Mouse (Mus musculus) erythroblast, embryonic 14.5 days (primary cell): Measurements from ENCODE around the gene Mamdc2. TPM values are rescaled to one million over a fixed set of nuclear protein-coding genes. Genes with fewer than 3 reads are reported as not detected.

Experiments used
- H3K27me3 ChIP-seq: 2 replicates; pipeline ENCODE4 v1.6.1; 2012; ENCODE audit warnings: inconsistent platforms; ENCODE audit not compliant: control insufficient read depth
- H3K36me3 ChIP-seq: 2 replicates; pipeline ENCODE4 v1.6.1; 2012; ENCODE audit warnings: mild to moderate bottlenecking, inconsistent platforms; ENCODE audit not compliant: control insufficient read depth
- H3K4me1 ChIP-seq: 2 replicates; pipeline ENCODE4 v1.6.1; 2012; ENCODE audit warnings: inconsistent platforms; ENCODE audit not compliant: control insufficient read depth
- H3K4me3 ChIP-seq: replicated peaks from 2 replicates; pipeline ENCODE3; 2012; ENCODE audit warnings: moderate library complexity, mild to moderate bottlenecking, inconsistent platforms
- H3K9me3 ChIP-seq: 2 replicates; pipeline ENCODE4 v1.6.1; 2012; ENCODE audit warnings: low read length, inconsistent platforms, mixed read lengths; ENCODE audit not compliant: control insufficient read depth
- GATA1 ChIP-seq: IDR thresholded peaks from 2 replicates; pipeline ENCODE4 v1.6.1; 2012; ENCODE audit warnings: low read length, inconsistent platforms, mixed read lengths
- TAL1 ChIP-seq: IDR thresholded peaks from 3 replicates; pipeline ENCODE4 v1.6.1; 2012; ENCODE audit warnings: low read length, inconsistent platforms, mixed read lengths
- polyA plus RNA-seq: library from polyadenylated mRNA; stranded (reverse); fragments of >175 nt; gene quantifications from 2 replicates; pipeline ENCODE4 v1.2.3, GENCODE M21; 2012

The Mamdc2 gene
- polyA plus RNA-seq, 1 experiment = not detected

DNA sequence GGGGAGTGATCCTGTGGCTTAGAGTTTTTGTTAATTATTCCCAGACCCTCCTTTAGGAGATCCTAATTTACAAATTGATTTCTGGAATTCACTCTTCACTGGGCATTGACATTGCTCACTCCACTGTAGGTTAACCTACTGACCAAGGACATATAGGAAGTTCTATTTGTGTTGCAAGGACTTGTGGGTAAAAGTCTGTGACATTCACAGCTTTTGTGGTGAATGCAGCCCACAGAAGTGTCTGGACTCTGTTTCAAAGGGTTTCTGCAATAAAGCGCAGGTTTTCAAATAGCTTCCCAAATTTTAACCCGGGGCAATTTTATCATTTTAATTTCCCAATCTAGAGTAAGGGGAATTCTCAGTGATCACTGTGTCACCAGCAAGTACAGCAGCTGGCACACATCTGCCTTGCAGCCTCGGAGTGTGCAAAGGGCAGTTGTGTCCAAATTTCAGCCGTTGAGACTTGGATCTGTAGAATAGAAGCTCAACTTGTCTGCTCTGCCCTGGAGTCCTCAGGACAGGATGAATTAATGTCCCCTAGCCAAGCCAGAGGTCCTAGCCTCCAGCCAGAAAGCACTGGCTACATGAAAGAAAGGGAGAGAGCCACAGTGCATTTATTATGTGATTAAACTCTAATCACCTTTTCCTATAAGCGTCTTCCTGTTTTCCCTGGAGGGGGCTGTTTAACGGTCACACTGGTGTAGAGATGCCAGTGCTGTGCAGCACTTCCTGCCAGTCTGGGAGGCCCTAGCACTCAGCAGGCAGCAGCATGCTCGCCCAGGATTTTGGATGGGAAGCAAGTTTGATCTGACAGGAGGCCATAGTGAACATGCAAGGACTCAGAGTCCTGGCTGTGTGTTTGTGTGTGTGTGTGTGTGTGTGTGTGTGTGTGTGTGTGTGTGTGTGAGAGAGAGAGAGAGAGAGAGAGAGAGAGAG lies 3.1 kb downstream of the Mamdc2 start:
- Histone ChIP-seq H3K4me3 (no peak overlapping the region), H3K36me3 (no peaks in the 10 kb centered on the region), H3K9me3 (no peaks in the 10 kb centered on the region), H3K27me3 (peaks cover 10% of the 10 kb centered on the region), H3K4me1 (no peaks in the 10 kb centered on the region; the same call in 1 of the 2 replicates)
- TF ChIP-seq GATA1 = no peak
- no peak for TF ChIP-seq TAL1

DNA sequence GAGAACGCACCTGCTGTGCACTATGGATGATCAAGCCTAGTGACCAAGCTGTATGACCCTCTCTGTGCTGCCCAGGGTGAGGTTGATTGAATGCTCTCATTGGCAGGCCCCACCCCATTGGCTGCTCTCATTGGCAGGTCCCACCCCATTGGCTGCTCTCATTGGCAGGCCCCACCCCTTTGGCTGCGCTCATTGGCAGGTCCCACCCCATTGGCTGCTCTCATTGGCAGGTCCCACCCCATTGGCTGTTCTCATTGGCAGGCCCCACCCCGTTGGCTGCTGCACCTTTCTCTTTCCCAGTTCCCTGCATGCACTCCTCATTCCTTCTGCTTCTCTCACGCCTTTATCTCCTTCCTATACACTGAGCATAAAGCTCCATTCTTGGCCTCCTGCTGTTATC lies 12.5 kb downstream of the Mamdc2 start:
- Histone ChIP-seq H3K4me1 (no peaks in the 10 kb centered on the region), H3K9me3 (no peaks in the 10 kb centered on the region), H3K4me3 (no peak overlapping the region), H3K36me3 (no peaks in the 10 kb centered on the region), H3K27me3 (no peaks in the 10 kb centered on the region)
- no peak for TF ChIP-seq GATA1
- no peak for TF ChIP-seq TAL1

DNA sequence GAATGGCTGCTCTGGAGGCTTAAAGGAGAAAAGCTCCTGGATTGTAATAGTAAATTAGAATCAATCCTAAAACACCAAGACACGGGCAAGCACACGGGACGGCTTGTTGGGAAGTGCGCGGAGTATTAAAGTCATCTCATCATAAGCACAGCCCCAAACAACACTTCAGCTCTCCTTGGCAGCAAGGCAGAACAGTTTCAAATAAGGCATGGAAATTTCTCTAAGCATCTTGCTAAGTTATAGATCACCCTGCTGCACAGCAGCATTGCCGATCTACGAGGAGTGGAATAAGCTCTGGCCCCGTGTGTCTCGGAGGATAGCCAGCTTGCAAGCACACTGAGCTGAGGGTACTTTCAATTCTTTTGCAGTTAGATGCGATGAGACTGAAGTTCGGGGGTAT lies 13.8 kb downstream of the Mamdc2 start:
- Histone ChIP-seq H3K9me3 (no peaks in the 10 kb centered on the region), H3K4me3 (no peak overlapping the region), H3K27me3 (no peaks in the 10 kb centered on the region), H3K4me1 (no peaks in the 10 kb centered on the region), H3K36me3 (no peaks in the 10 kb centered on the region)
- TF ChIP-seq GATA1 (no peak), TAL1 (no peak)

DNA sequence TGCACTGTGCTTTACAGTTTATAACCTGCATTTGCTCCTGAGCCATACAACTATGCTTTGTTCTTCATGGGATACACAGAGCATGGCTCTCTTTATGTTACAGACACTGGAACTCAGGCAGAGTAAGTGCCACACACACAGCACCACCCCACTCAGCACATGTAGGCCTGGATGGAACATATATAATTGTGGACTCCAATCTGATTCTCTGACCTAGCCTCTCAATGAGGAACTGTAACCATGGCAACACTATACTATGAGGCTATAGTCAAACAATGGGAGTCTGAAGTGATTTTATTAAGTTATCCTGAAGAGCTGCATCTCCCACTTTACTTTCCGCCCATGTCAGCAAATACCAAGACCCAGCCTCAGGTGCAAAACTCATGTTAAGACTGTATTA lies 30.6 kb downstream of the Mamdc2 start:
- Histone ChIP-seq H3K27me3 (no peaks in the 10 kb centered on the region), H3K9me3 (no peaks in the 10 kb centered on the region), H3K4me1 (no peaks in the 10 kb centered on the region), H3K4me3 (no peak overlapping the region), H3K36me3 (no peaks in the 10 kb centered on the region)
- TF ChIP-seq TAL1 = no peak
- no peak for TF ChIP-seq GATA1

DNA sequence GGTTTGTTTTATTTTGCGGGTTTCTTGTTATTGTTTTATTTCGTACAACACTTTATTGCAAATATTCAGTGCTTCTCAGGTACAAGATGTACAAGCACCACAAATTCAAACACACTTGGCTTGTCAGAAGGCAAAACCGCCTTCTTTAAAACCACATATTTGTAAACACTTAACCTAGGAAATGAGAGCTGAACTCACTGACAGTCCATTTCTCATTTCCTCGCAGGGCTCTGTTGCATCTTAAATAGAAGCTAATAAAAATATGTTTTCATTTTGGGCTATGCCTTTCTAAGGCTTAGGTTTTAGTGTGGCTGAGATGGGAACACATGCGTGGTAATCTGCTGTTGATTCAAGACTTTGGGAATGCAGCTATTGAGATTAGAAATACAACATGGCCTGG lies 37.4 kb downstream of the Mamdc2 start:
- Histone ChIP-seq H3K27me3 (no peaks in the 10 kb centered on the region), H3K4me1 (no peaks in the 10 kb centered on the region), H3K9me3 (no peaks in the 10 kb centered on the region), H3K4me3 (no peak overlapping the region), H3K36me3 (no peaks in the 10 kb centered on the region)
- TF ChIP-seq TAL1 = no peak
- TF ChIP-seq GATA1 = no peak

DNA sequence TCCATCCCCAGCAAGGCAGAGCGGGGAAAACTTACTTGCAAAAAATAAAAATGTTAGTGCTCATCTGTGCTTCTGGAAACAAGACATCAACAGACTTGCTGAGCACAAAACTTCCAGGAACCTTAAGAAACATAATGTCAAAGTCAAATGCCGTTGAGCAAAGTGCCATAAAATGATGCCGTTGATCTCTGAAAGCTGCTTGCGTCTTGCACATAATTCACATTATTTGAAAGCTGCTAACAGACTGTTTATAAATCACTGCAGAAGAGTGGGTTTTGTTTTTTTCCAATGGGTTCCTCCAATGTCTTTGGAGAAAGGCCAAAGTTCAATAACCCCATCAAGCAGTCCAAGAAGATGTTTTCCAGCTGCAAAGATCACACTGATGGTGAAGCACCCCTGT lies 37.9 kb downstream of the Mamdc2 start:
- TF ChIP-seq GATA1 = no peak
- TF ChIP-seq TAL1 = no peak
- Histone ChIP-seq H3K4me3 (no peak overlapping the region), H3K4me1 (no peaks in the 10 kb centered on the region), H3K9me3 (no peaks in the 10 kb centered on the region), H3K27me3 (no peaks in the 10 kb centered on the region), H3K36me3 (no peaks in the 10 kb centered on the region)

DNA sequence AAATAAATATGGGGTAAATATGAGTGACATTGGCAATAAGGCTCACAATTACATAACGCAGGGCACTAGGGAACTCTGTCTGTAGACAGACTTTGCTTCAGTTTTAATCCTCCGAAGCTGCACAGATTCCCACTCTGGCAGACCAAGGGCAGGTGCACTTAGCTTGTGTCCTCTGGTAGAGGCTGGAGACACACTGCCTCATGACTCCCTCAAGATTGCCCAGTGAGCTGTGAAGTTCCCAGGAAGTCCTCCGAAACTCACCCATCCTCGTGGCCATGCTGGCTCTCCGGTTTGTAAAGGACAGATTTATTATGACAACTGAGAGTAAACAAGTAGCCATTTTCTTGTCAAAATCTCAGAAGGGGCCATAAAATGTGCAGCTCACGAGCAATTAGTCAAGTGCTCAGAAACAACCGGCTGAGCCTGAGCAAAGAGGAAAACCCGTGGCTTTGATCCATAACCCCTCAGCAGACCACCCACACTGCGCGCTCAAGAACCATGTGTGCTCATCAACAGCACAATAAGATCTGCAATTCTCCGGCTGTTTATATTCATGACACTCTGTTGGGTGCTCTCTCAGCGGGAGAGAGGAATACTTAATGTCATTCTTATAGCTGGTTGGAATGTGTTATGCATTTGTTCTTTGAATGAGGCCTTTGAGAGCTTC lies 46.6 kb downstream of the Mamdc2 start:
- Histone ChIP-seq H3K4me1 (no peaks in the 10 kb centered on the region), H3K4me3 (no peak overlapping the region), H3K9me3 (no peaks in the 10 kb centered on the region), H3K27me3 (no peaks in the 10 kb centered on the region), H3K36me3 (no peaks in the 10 kb centered on the region)
- TF ChIP-seq GATA1 = no peak
- TF ChIP-seq TAL1 = no peak

DNA sequence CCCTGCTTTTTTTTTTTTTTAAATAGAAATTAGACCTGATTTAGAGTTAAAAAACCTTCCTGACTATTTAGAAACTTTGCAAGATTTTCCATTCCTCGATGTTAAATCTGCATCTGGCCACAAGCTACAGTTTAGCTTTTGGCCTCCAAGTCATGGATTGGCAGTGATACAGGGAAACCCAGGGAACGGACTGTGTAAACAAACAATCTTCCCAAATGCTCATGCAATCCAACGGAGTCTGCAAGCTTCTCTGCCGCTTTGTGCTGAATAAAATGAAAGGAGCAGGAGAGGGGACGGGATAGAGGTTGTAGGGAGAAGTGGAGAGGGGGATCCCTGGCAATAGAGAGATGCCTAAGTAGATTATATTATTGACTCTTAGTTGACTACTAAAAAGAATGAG lies 47.8 kb downstream of the Mamdc2 start:
- TF ChIP-seq GATA1 (no peak), TAL1 (no peak)
- H3K27me3 ChIP-seq = no peaks in the 10 kb centered on the region

DNA sequence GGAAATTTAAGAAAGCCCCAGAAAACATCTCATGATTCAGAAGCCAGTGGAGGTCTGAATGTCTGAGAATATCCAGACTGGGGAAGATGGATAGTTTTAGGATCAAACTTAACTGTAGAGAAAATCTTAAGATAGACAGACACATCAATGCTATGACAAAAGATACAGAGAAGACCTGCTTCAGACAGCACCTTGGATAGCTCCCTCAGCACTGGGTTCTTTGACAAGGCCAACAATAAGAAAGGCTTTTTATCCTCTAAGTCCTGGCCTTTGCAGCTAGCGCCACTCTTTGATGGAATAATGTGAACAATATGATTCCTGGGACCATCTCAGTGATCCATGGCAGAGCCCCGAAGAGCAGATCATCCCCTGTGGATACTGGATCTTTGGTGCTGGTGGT lies 52.3 kb downstream of the Mamdc2 start:
- Histone ChIP-seq H3K9me3 (no peaks in the 10 kb centered on the region), H3K27me3 (no peaks in the 10 kb centered on the region), H3K4me3 (no peak overlapping the region), H3K4me1 (no peaks in the 10 kb centered on the region), H3K36me3 (no peaks in the 10 kb centered on the region)
- no peak for TF ChIP-seq TAL1
- TF ChIP-seq GATA1 = no peak

More for the DNA sequence above, 47.8 kb downstream of the Mamdc2 start:
- H3K4me1 ChIP-seq = no peaks in the 10 kb centered on the region
- H3K36me3 ChIP-seq = no peaks in the 10 kb centered on the region
- H3K9me3 ChIP-seq = no peaks in the 10 kb centered on the region
- no peak overlapping the region for H3K4me3 ChIP-seq
